Mouse (Mus musculus) hindbrain, postnatal 0 days (tissue): Measurements from ENCODE around the gene Olfr551. TPM values are rescaled to one million over a fixed set of nuclear protein-coding genes. Genes with fewer than 3 reads are reported as not detected.
"Not testable (repeated sequence)": the region's sequence is repeated elsewhere in the genome, so short reads cannot be mapped to it uniquely, and the experiment has no call there.

Experiments
- ATAC-seq: fragments of 200-750 bp; cut with Nextera tagmentation; 2 replicates; pipeline ENCODE4 v1.8.0; 2017; ENCODE audit warnings: mild to moderate bottlenecking, moderate TSS enrichment, moderate library complexity
- DNase-seq: peaks from one replicate; pipeline ENCODE4 v3.0.0-alpha.2; 2015; ENCODE audit warnings: low spot score
- H3K27ac ChIP-seq: fragments of 300-500 bp; sonication (generic); 2 replicates; pipeline ENCODE4 v1.5.1; 2014; ENCODE audit warnings: mild to moderate bottlenecking
- H3K27me3 ChIP-seq: fragments of 300-500 bp; sonication (generic); 2 replicates; pipeline ENCODE4 v1.6.1; 2014; ENCODE audit warnings: low read length, mixed read lengths; ENCODE audit not compliant: insufficient read depth
- H3K36me3 ChIP-seq: fragments of 300-500 bp; sonication (generic); 2 replicates; pipeline ENCODE4 v1.6.1; 2014; ENCODE audit warnings: low read length, mixed read lengths; ENCODE audit not compliant: insufficient read depth
- H3K4me1 ChIP-seq: fragments of 300-500 bp; sonication (generic); 2 replicates; pipeline ENCODE4 v1.6.1; 2014; ENCODE audit warnings: antibody characterized with exemption, low read length, mixed read lengths; ENCODE audit not compliant: insufficient read depth
- H3K4me2 ChIP-seq: fragments of 300-500 bp; sonication (generic); 2 replicates; pipeline ENCODE4 v1.6.1; 2014; ENCODE audit warnings: low read depth, mild to moderate bottlenecking, low read length, moderate library complexity, mixed read lengths
- H3K4me3 ChIP-seq: fragments of 300-500 bp; sonication (generic); 2 replicates; pipeline ENCODE4 v1.5.1; 2014; ENCODE audit warnings: low read length
- H3K9ac ChIP-seq: fragments of 300-500 bp; sonication (generic); replicated peaks from 2 replicates; pipeline ENCODE4 v1.6.1; 2014; ENCODE audit warnings: mild to moderate bottlenecking, low read length, moderate library complexity, mixed read lengths
- H3K9me3 ChIP-seq: fragments of 300-500 bp; sonication (generic); 2 replicates; pipeline ENCODE4 v1.6.1; 2016; ENCODE audit warnings: low read length, mixed read lengths
- CTCF ChIP-seq: IDR thresholded peaks from 2 replicates; pipeline ENCODE4 v1.5.1; 2016; ENCODE audit warnings: antibody characterized with exemption, control low read depth, low read depth
- WGBS: fragments of 180-500 bp; shearing (Covaris S2); extraction: QIAGEN DNeasy Blood & Tissue Kit; methylation state at CpG from one replicate; pipeline ENCODE4 v1.1.7; 2014; 5-methylcytosine and 5-hydroxymethylcytosine counted together
- polyA plus RNA-seq: library from polyadenylated mRNA; unstranded; fragments of >200 nt; fragmentation: Nextera tagmentation; extraction: Ambion mirVana; gene quantifications from 2 replicates; pipeline ENCODE4 v1.2.1, GENCODE M21; 2015
- total RNA-seq: library from RNA; depleted of rRNA; stranded (reverse); fragments of >200 nt; gene quantifications from 2 replicates; pipeline ENCODE4 v1.2.3, GENCODE M21; 2014; rRNA removed

Olfr551 gene
- not detected in 2 replicates for total RNA-seq
- polyA plus RNA-seq = not detected in 2 replicates

DNA sequence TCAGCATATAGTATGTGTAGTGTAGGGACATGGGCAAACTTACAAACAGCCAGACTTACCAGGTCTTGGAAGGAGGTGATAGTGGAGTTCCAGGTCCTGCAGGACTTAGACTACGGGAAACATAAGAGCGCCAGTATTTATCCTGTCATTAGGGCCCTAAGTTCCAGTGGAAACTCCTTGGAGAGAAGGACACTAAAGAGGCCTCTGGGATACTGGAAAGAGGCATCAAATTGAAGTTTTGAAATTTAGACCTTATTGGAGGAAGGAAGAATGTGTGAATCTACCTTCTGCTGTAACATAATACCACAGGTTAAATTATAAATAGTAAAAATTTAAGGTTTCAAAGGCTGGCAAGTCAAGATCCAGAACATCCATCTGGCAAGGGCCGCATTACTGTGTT is at the start of gene Olfr551:
TSS of gene Olfr551 (minus strand) at position 101 of the 400 bp plus-strand sequence.
- H3K9me3 ChIP-seq = no peaks in the 10 kb centered on the region
- H3K4me2 ChIP-seq = no peak within 1 kb of the TSS
- no peaks in the 10 kb centered on the region for H3K27me3 ChIP-seq
- ATAC-seq = no peak
- H3K27ac ChIP-seq = no peak within 1 kb of the TSS
- no peak within 1 kb of the TSS for H3K9ac ChIP-seq
- no peaks in the 10 kb centered on the region for H3K4me1 ChIP-seq
- DNase-seq = no peak
- no peak for TF ChIP-seq CTCF
- H3K36me3 ChIP-seq = no peaks in the 10 kb centered on the region
- H3K4me3 ChIP-seq = no peak within 1 kb of the TSS
- 91% methylated on average over 3 of the region's 3 CpGs for WGBS

DNA sequence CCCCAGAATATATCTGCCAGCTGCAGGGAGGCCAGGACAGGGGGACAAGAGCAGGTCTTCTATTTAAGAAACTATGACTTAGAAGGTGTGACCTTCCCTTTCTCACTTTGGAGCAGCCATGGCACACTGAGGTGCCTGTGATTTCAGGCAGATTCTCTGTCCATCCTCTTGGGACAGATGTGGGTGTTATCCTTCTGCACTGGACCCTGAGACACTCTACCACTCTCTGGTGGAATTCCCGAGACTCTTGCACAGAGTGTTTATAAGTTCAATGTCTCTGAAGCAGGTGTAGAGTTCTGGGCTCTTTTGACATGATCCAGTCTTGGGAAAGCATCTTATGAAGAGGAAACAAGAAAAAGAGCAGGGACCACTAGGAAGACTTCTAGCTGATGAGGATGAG is 46.4 kb upstream of the Olfr551 start, which contains the start of gene Olfr554:
TSS of gene Olfr554 (plus strand) at position 301 of the 400 bp plus-strand sequence.
- H3K4me1 ChIP-seq = no peaks in the 10 kb centered on the region
- no peaks in the 10 kb centered on the region for H3K27me3 ChIP-seq
- ATAC-seq (no peak), DNase-seq (no peak)
- WGBS = 85% methylated on average over 1 of the region's 1 CpGs
- no peak within 1 kb of the TSS for H3K27ac ChIP-seq
- no peak for TF ChIP-seq CTCF
- no peaks in the 10 kb centered on the region for H3K9me3 ChIP-seq
- H3K36me3 ChIP-seq = no peaks in the 10 kb centered on the region
- H3K9ac ChIP-seq = no peak within 1 kb of the TSS
- H3K4me2 ChIP-seq = no peak within 1 kb of the TSS
- H3K4me3 ChIP-seq = no peak within 1 kb of the TSS

DNA sequence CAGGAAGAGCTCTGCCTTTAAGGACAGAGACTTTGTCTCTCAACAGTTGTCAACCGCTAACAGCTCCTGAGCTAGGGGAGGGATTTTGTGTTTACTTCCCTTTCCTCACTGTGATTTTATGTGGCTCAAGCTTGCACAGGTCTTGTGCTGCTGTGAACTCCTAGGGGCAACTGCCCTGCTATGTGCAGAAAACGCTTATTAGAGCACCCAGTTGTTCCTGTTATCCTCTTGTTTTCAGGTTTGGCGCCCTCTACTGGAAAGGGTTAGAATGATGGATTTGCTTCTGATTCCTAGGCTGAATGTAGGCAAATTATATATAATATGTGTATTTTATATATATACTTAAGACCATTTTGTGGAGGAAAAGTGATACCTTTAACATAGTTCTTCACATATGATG is 45.0 kb upstream of the Olfr551 start:
- no peak overlapping the region for H3K27ac ChIP-seq
- no peak overlapping the region for H3K4me2 ChIP-seq
- DNase-seq (peak; percentile 40), ATAC-seq (no peak)
- no peak overlapping the region for H3K9ac ChIP-seq
- no peaks in the 10 kb centered on the region for H3K27me3 ChIP-seq
- TF ChIP-seq CTCF = peak; percentile 64
- WGBS = 32% methylated on average over 3 of the region's 3 CpGs
- no peaks in the 10 kb centered on the region for H3K36me3 ChIP-seq
- no peaks in the 10 kb centered on the region for H3K4me1 ChIP-seq
- H3K4me3 ChIP-seq = no peak overlapping the region
- no peaks in the 10 kb centered on the region for H3K9me3 ChIP-seq

DNA sequence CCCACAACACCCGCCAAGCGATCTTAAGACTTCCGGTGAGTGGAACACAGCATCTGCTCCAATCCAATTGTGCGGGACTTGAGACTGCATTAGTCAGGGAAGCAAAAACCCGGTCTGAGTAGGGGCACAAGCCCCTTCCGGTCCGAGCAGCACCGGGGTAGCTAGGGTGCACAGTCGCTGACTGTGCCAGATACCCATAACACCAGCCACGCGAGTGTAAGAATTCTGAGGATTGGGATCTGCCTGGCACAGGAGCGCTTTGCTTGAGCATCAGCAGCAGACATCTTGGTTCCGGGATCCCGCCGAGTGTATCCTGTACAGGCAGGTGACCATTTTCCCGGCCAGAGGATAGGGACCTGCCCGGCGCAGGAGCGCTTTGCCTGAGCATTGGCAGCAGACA is 28.7 kb upstream of the Olfr551 start:
- not testable (repeated sequence) for H3K4me2 ChIP-seq, H3K27me3 ChIP-seq, H3K36me3 ChIP-seq, H3K9me3 ChIP-seq, H3K4me3 ChIP-seq, H3K4me1 ChIP-seq, ATAC-seq, H3K9ac ChIP-seq, DNase-seq, H3K27ac ChIP-seq
- 87% methylated on average over 15 of the region's 19 CpGs for WGBS

DNA sequence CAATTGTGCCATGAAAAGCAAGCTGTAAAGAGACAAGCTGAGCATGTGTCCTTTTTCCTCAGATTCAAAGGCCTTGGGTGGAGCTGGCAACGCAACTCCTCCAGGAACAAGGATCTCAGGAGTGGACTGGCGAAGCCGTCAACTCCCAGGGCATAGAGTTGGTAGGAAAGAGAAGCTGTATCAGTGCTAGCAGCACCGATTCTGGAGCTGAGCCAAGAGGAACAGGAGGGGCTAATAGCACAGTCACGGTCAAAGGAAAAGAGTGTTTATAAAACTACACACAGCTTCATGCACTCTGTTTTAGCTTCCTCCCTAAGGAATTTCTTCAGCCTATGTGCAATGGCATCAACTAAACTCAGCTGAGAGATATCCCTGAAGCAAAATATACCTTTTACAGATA is 27.9 kb upstream of the Olfr551 start:
- Histone ChIP-seq H3K4me1 (no peaks in the 10 kb centered on the region), H3K27me3 (no peaks in the 10 kb centered on the region), H3K9ac (no peak overlapping the region), H3K4me2 (no peak overlapping the region), H3K36me3 (no peaks in the 10 kb centered on the region), H3K27ac (no peak overlapping the region), H3K9me3 (no peaks in the 10 kb centered on the region), H3K4me3 (no peak overlapping the region)
- no peak for ATAC-seq
- DNase-seq = peak; percentile 37
- no peak for TF ChIP-seq CTCF
- WGBS = 54% methylated on average over 5 of the region's 5 CpGs

DNA sequence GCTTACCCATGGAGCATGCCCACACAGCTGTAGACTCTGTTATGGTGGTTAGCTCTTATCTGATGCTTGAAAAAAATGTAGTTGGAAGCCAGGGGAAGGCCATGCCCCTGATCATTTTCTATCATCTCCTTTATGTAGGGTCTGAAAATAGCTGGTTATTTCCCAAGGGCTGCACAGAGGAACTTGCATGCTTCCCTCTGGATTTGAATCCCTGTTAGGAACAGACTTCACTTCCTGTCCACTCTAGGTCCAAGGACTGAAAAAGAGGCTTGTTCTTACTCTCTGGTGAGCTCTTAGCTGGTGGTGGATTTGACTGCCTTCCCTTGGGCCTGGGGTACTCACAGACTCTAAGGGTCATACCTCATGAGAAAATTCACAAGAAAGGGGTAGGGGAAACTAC is 26.4 kb upstream of the Olfr551 start, which contains the start of gene Olfr553:
TSS of gene Olfr553 (minus strand) at position 101 of the 400 bp plus-strand sequence.
- Histone ChIP-seq H3K27ac (no peak within 1 kb of the TSS), H3K4me2 (no peak within 1 kb of the TSS), H3K4me1 (no peaks in the 10 kb centered on the region), H3K9me3 (no peaks in the 10 kb centered on the region), H3K4me3 (no peak within 1 kb of the TSS), H3K36me3 (no peaks in the 10 kb centered on the region), H3K27me3 (no peaks in the 10 kb centered on the region), H3K9ac (no peak within 1 kb of the TSS)
- DNase-seq = no peak
- TF ChIP-seq CTCF = no peak
- no peak for ATAC-seq

DNA sequence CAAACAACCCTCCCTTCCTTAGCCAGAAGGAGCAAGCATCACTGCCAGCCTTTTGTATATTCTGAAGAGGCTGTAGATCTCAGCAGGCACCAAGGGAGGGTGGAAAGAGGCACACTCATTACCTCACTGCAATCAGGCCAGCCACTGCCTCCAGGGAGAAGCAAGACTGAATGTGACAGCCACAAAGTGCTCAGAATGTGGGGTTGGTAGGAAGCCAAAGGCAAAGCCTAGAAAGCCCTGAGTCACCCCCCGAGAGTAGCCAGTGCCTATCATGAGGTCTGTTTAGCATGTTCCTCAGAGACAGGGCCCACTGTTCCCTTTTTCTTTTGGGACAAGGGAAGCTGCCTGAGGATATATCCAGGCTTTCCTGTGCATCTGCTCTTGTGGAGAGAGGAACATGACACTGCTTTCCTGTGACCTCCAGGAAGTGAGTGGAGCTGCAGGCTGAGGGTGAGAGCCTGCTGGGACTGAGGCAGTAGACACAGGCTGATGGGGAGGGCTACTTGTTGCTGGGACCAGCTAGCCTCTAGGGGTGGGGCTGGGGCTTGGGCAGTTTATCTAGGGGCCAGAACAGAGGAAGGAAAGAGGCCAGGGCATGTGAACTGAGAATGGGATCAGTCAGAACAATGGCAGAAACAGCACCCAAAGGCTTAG is 5.8 kb upstream of the Olfr551 start, which contains the start of gene Olfr552:
TSS of gene Olfr552 (plus strand) at position 393 of the 654 bp plus-strand sequence.
- ATAC-seq (no peak), DNase-seq (no peak)
- Histone ChIP-seq H3K4me2 (no peak within 1 kb of the TSS), H3K27me3 (no peaks in the 10 kb centered on the region), H3K36me3 (no peaks in the 10 kb centered on the region), H3K27ac (no peak within 1 kb of the TSS), H3K9me3 (no peaks in the 10 kb centered on the region), H3K9ac (no peak within 1 kb of the TSS), H3K4me3 (no peak within 1 kb of the TSS), H3K4me1 (no peaks in the 10 kb centered on the region)
- 57% methylated on average over 1 of the region's 1 CpGs for WGBS
- no peak for TF ChIP-seq CTCF
